Mouse (Mus musculus): ENCODE results near the gene Ndufa13. TPM values are rescaled to one million over a fixed set of nuclear protein-coding genes. Genes with fewer than 3 reads are reported as not detected.

The Ndufa13 gene
- polyA plus RNA-seq, 1 experiment: 277 TPM

- H3K36me3 ChIP-seq (ENCODE audit: control insufficient read depth, insufficient read depth): peaks cover 11% of the 10 kb centered on the region
- no peaks in the 10 kb centered on the region for H3K27me3 ChIP-seq (ENCODE audit: control insufficient read depth, insufficient read depth, insufficient read length)
- no peak overlapping the region for H3K4me3 ChIP-seq
- no peak overlapping the region for H3ac ChIP-seq (ENCODE audit: control insufficient read depth, insufficient read length)
- TF ChIP-seq USF1 (IDR thresholded peaks at IDR 0.05; ENCODE audit: low read depth): no peak
- no peak for TF ChIP-seq MYOD1 (IDR thresholded peaks at IDR 0.05; ENCODE audit: control insufficient read depth in 1 of 3, insufficient read length in 2 of 3, low read depth in 2 of 3)
- TF ChIP-seq E2F4 (IDR thresholded peaks at IDR 0.05; ENCODE audit: insufficient read depth): no peak
- no peak for TF ChIP-seq SRF (IDR thresholded peaks at IDR 0.05; ENCODE audit: control insufficient read depth, insufficient read length, low read depth)
- no peak for TF ChIP-seq TCF3 (IDR thresholded peaks at IDR 0.05; ENCODE audit: insufficient read length, low read depth)
- no peak for TF ChIP-seq POLR2A (IDR thresholded peaks at IDR 0.05; ENCODE audit: insufficient read length, low read depth)
- no peak for TF ChIP-seq CEBPB (IDR thresholded peaks at IDR 0.05; ENCODE audit: insufficient read depth, poor library complexity, severe bottlenecking)
- TF ChIP-seq MYOG (IDR thresholded peaks at IDR 0.05; ENCODE audit: control insufficient read depth in 1 of 3, insufficient read depth in 1 of 3, insufficient read length in 2 of 3, low read depth in 2 of 3): no peak
- peaks cover under 1% of the 10 kb centered on the region for H3K79me2 ChIP-seq (ENCODE audit: control insufficient read depth, insufficient read depth)
- no peak overlapping the region for H3K4me2 ChIP-seq (ENCODE audit: low read depth)
Measured at GRCm38 (mm10) chr8:69906260-69906659, 3.9 kb upstream of the Ndufa13 start.

GRCm38 (mm10) chr8:69904096-69904495 is 1.7 kb upstream of the Ndufa13 start:
- Histone ChIP-seq H3K4me3 (peak overlapping the region; percentile 90), H3K27me3 (ENCODE audit: control insufficient read depth, insufficient read depth, insufficient read length) (no peaks in the 10 kb centered on the region), H3K36me3 (ENCODE audit: control insufficient read depth, insufficient read depth) (peaks cover 3% of the 10 kb centered on the region), H3K79me2 (ENCODE audit: control insufficient read depth, insufficient read depth) (peaks cover 21% of the 10 kb centered on the region), H3K4me2 (ENCODE audit: low read depth) (peak overlapping the region; percentile 73), H3ac (ENCODE audit: control insufficient read depth, insufficient read length) (no peak overlapping the region)
- TF ChIP-seq REST (IDR thresholded peaks at IDR 0.05; ENCODE audit: insufficient read depth, insufficient read length) (no peak), MAX (IDR thresholded peaks at IDR 0.05; ENCODE audit: low read depth) (no peak), CEBPB (IDR thresholded peaks at IDR 0.05; ENCODE audit: insufficient read depth, poor library complexity, severe bottlenecking) (no peak), TCF12 (IDR thresholded peaks at IDR 0.05; ENCODE audit: insufficient read depth, poor library complexity, severe bottlenecking) (no peak), POLR2AphosphoS2 (IDR thresholded peaks at IDR 0.05; ENCODE audit: insufficient read length, low read depth) (no peak), TCF3 (IDR thresholded peaks at IDR 0.05; ENCODE audit: insufficient read length, low read depth) (no peak), E2F4 (IDR thresholded peaks at IDR 0.05; ENCODE audit: insufficient read depth) (no peak), USF1 (IDR thresholded peaks at IDR 0.05; ENCODE audit: low read depth) (no peak)

DNA sequence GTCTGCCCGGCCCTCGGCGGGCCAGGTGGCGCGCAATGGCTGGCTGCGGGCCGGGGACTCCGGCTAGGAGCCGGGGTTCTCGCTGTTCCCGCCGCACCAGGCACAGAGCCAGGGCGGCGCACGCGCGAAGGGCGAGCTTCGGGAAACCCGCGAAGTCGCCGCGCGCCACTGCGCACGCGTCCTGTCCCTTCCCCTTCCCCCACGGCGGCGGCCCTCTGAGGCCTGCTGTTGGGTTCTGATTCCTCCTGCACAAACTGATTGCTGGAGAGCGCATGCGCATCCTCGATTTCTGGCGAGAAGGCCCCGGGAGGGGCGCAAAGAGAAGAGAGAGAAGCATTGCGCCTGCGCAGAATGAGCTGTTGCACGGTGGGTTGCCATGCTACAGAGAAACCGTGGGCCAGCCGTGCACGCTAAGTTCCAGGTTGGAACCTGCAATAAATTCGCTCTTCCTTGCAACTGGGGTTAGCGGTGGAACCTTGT is 745 bp upstream of the Ndufa13 start:
- no peaks in the 10 kb centered on the region for H3K27me3 ChIP-seq (ENCODE audit: control insufficient read depth, insufficient read depth, insufficient read length)
- peak overlapping the region; percentile 90 for H3K4me3 ChIP-seq
- peak overlapping the region; percentile 73 for H3K4me2 ChIP-seq (ENCODE audit: low read depth)
- H3K36me3 ChIP-seq (ENCODE audit: control insufficient read depth, insufficient read depth): peaks cover 3% of the 10 kb centered on the region
- H3K79me2 ChIP-seq (ENCODE audit: control insufficient read depth, insufficient read depth): peaks cover 27% of the 10 kb centered on the region
- peak overlapping the region; percentile 3 for H3ac ChIP-seq (ENCODE audit: control insufficient read depth, insufficient read length)
- TF ChIP-seq POLR2A (IDR thresholded peaks at IDR 0.05; ENCODE audit: insufficient read length, low read depth) (peak; percentile 53), POLR2AphosphoS2 (IDR thresholded peaks at IDR 0.05; ENCODE audit: insufficient read length, low read depth) (peak; percentile 16), TCF12 (IDR thresholded peaks at IDR 0.05; ENCODE audit: insufficient read depth, poor library complexity, severe bottlenecking) (no peak), SRF (IDR thresholded peaks at IDR 0.05; ENCODE audit: control insufficient read depth, insufficient read length, low read depth) (no peak)

- no peak for TF ChIP-seq TCF3 (IDR thresholded peaks at IDR 0.05; ENCODE audit: insufficient read length, low read depth)
- peak in 1 of 3 experiments; percentile 4 for TF ChIP-seq MYOG (IDR thresholded peaks at IDR 0.05; ENCODE audit: control insufficient read depth in 1 of 3, insufficient read depth in 1 of 3, insufficient read length in 2 of 3, low read depth in 2 of 3)
- peak; percentile 80 for TF ChIP-seq POLR2A (IDR thresholded peaks at IDR 0.05; ENCODE audit: insufficient read length, low read depth)
- no peak for TF ChIP-seq REST (IDR thresholded peaks at IDR 0.05; ENCODE audit: insufficient read depth, insufficient read length)
- TF ChIP-seq E2F4 (IDR thresholded peaks at IDR 0.05; ENCODE audit: insufficient read depth): no peak
- TF ChIP-seq SRF (IDR thresholded peaks at IDR 0.05; ENCODE audit: control insufficient read depth, insufficient read length, low read depth): no peak
- no peak for TF ChIP-seq MAX (IDR thresholded peaks at IDR 0.05; ENCODE audit: low read depth)
- peak; percentile 95 for TF ChIP-seq POLR2AphosphoS2 (IDR thresholded peaks at IDR 0.05; ENCODE audit: insufficient read length, low read depth)
- no peak for TF ChIP-seq TCF12 (IDR thresholded peaks at IDR 0.05; ENCODE audit: insufficient read depth, poor library complexity, severe bottlenecking)
- TF ChIP-seq CEBPB (IDR thresholded peaks at IDR 0.05; ENCODE audit: insufficient read depth, poor library complexity, severe bottlenecking): peak; percentile 48; the same call in 1 of the 2 replicates
- no peak for TF ChIP-seq MYOD1 (IDR thresholded peaks at IDR 0.05; ENCODE audit: control insufficient read depth in 1 of 3, insufficient read length in 2 of 3, low read depth in 2 of 3)
- TF ChIP-seq USF1 (IDR thresholded peaks at IDR 0.05; ENCODE audit: low read depth): no peak
- H3K36me3 ChIP-seq (ENCODE audit: control insufficient read depth, insufficient read depth): no peaks in the 10 kb centered on the region
Measured at GRCm38 (mm10) chr8:69901484-69902162, 735 bp downstream of the Ndufa13 start.

DNA sequence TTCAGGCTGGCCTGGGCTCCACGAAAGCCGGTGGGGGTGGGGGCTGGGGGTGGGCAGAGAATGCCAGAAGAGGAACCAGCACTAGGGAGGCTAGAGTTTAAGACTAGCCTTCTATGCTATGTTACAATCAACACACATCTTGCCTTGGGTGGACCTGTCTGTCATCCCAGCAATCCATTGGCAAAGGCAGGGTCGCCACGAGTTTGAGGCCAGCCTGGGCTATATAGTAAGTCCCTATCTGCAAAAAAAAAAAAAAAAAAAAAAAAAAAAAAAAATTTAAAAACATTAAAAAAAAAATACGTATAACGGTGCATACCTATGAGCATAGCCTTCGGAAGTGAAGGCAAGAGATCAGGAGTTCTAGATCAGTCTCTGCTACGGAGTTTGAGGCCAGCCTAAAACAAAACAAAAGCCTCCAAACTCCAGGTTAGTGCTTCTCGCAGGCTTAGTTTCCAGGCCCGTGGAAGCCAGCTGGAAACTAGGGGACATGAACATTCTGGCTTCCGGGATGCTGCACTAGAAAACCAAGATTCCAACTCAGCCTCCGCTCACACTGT is 1.4 kb downstream of the Ndufa13 start:
- peaks cover 49% of the 10 kb centered on the region for H3K79me2 ChIP-seq (ENCODE audit: control insufficient read depth, insufficient read depth)
- peak overlapping the region; percentile 10 for H3ac ChIP-seq (ENCODE audit: control insufficient read depth, insufficient read length)
- no peaks in the 10 kb centered on the region for H3K36me3 ChIP-seq (ENCODE audit: control insufficient read depth, insufficient read depth)
- H3K4me3 ChIP-seq: peak overlapping the region; percentile 90
- TF ChIP-seq MAX (IDR thresholded peaks at IDR 0.05; ENCODE audit: low read depth) (no peak), TCF12 (IDR thresholded peaks at IDR 0.05; ENCODE audit: insufficient read depth, poor library complexity, severe bottlenecking) (no peak), TCF3 (IDR thresholded peaks at IDR 0.05; ENCODE audit: insufficient read length, low read depth) (no peak), POLR2AphosphoS2 (IDR thresholded peaks at IDR 0.05; ENCODE audit: insufficient read length, low read depth) (no peak), REST (IDR thresholded peaks at IDR 0.05; ENCODE audit: insufficient read depth, insufficient read length) (no peak), POLR2A (IDR thresholded peaks at IDR 0.05; ENCODE audit: insufficient read length, low read depth) (no peak)
- H3K27me3 ChIP-seq (ENCODE audit: control insufficient read depth, insufficient read depth, insufficient read length): no peaks in the 10 kb centered on the region
- H3K4me2 ChIP-seq (ENCODE audit: low read depth): peak overlapping the region; percentile 72

More at GRCm38 (mm10) chr8:69901484-69902162, 735 bp downstream of the Ndufa13 start:
- H3K4me3 ChIP-seq: peak overlapping the region; percentile 90
- H3K79me2 ChIP-seq (ENCODE audit: control insufficient read depth, insufficient read depth): peaks cover 42% of the 10 kb centered on the region
- no peaks in the 10 kb centered on the region for H3K27me3 ChIP-seq (ENCODE audit: control insufficient read depth, insufficient read depth, insufficient read length)
- peak overlapping the region; percentile 10 for H3ac ChIP-seq (ENCODE audit: control insufficient read depth, insufficient read length)
- peak overlapping the region; percentile 81 for H3K4me2 ChIP-seq (ENCODE audit: low read depth)

All from myocyte (in vitro differentiated cells).